Mouse (Mus musculus) kidney, embryonic 14.5 days (tissue): ENCODE results near the gene Fam102b. TPM values are rescaled to one million over a fixed set of nuclear protein-coding genes. Genes with fewer than 3 reads are reported as not detected.
A peak's percentile ranks its signal among the peaks of the same experiment; 100 is the strongest.

Source experiments
- ATAC-seq: fragments of 200-750 bp; cut with Nextera tagmentation; 2 replicates; pipeline ENCODE4 v1.8.0; 2017; ENCODE audit warnings: moderate number of reproducible peaks, mild to moderate bottlenecking, moderate TSS enrichment, moderate library complexity; ENCODE audit not compliant: low FRiP score, low TSS enrichment
- H3K27ac ChIP-seq: fragments of 300-500 bp; sonication (generic); 2 replicates; pipeline ENCODE4 v1.5.1; 2014; ENCODE audit warnings: low read depth, mild to moderate bottlenecking, low read length, moderate library complexity, mixed read lengths
- H3K27me3 ChIP-seq: fragments of 300-500 bp; sonication (generic); 2 replicates; pipeline ENCODE4 v1.6.1; 2014; ENCODE audit warnings: mild to moderate bottlenecking, low read length; ENCODE audit not compliant: control insufficient read depth, insufficient read depth
- H3K36me3 ChIP-seq: fragments of 300-500 bp; sonication (generic); 2 replicates; pipeline ENCODE4 v1.6.1; 2014; ENCODE audit warnings: low read length, mixed read lengths; ENCODE audit not compliant: control insufficient read depth, insufficient read depth
- H3K4me1 ChIP-seq: fragments of 300-500 bp; sonication (generic); 2 replicates; pipeline ENCODE4 v1.6.1; 2014; ENCODE audit warnings: low read length, mixed read lengths; ENCODE audit not compliant: control insufficient read depth, insufficient read depth
- H3K4me2 ChIP-seq: fragments of 300-500 bp; sonication (generic); replicated peaks from 2 replicates; pipeline ENCODE4 v1.6.1; 2014; ENCODE audit warnings: low read depth, mild to moderate bottlenecking, low read length
- H3K4me3 ChIP-seq: fragments of 300-500 bp; sonication (generic); 2 replicates; pipeline ENCODE4 v1.5.1; 2014; ENCODE audit warnings: mild to moderate bottlenecking, low read length
- H3K9ac ChIP-seq: fragments of 300-500 bp; sonication (generic); 2 replicates; pipeline ENCODE4 v1.6.1; 2014; ENCODE audit warnings: low read depth, mild to moderate bottlenecking, low read length, moderate library complexity
- H3K9me3 ChIP-seq: fragments of 300-500 bp; sonication (generic); 2 replicates; pipeline ENCODE4 v1.6.1; 2016; ENCODE audit warnings: low read length; ENCODE audit not compliant: control insufficient read depth
- WGBS: fragments of 180-500 bp; shearing (Covaris S2); extraction: QIAGEN DNeasy Blood & Tissue Kit; methylation state at CpG from one replicate; pipeline ENCODE4 v1.1.7; 2014; 5-methylcytosine and 5-hydroxymethylcytosine counted together
- polyA plus RNA-seq: library from polyadenylated mRNA; unstranded; fragments of >200 nt; fragmentation: Nextera tagmentation; extraction: Ambion mirVana; gene quantifications from 2 replicates; pipeline ENCODE4 v1.2.1, GENCODE M21; 2014

Gene Fam102b
- polyA plus RNA-seq, 1 experiment from 2014 or later = 6.3 TPM

DNA sequence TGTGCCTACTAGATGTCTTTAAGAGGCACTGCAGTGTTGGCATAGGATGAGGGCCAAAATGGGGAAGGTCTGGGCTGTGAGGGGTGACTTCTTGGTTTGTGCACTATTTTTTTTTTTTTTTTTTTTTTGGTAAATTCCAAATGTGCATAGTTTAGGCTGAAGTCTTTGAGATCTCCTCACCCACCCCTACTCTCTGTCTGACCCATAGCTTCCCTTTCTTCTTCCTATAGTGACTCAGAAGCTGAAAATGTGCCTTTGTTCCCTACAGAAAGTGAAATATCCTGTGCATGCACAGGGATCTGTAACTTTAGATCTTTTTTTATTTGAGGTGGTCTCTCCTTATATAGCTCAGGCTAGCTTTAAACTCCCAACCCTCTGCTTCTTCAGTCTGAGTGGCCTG is 69.4 kb downstream of the Fam102b start:
- Histone ChIP-seq H3K27me3 (no peaks in the 10 kb centered on the region), H3K9me3 (no peaks in the 10 kb centered on the region), H3K36me3 (no peaks in the 10 kb centered on the region), H3K27ac (no peak overlapping the region), H3K9ac (no peak overlapping the region), H3K4me2 (no peak overlapping the region), H3K4me1 (no peaks in the 10 kb centered on the region), H3K4me3 (no peak overlapping the region)
- no peak for ATAC-seq

GRCm38 (mm10) chr3:108940996-108941395 is 86.4 kb downstream of the Fam102b start:
- Histone ChIP-seq H3K4me3 (no peak overlapping the region), H3K4me2 (no peak overlapping the region), H3K36me3 (no peaks in the 10 kb centered on the region), H3K9me3 (peaks cover 7% of the 10 kb centered on the region), H3K9ac (no peak overlapping the region), H3K27ac (no peak overlapping the region), H3K27me3 (no peaks in the 10 kb centered on the region), H3K4me1 (no peaks in the 10 kb centered on the region)
- no peak for ATAC-seq
- WGBS = 83% methylated on average over 10 of the region's 10 CpGs

GRCm38 (mm10) chr3:108940001-108940633 is 87.3 kb downstream of the Fam102b start, which contains the start of gene Gm9857:
Gene Gm9857 (minus strand): TSS chr3:108940445.
- Histone ChIP-seq H3K4me2 (peak within 1 kb of the TSS; percentile 42), H3K9me3 (peaks cover 7% of the 10 kb centered on the region), H3K27ac (no peak within 1 kb of the TSS), H3K4me3 (peak within 1 kb of the TSS; percentile 25), H3K9ac (no peak within 1 kb of the TSS), H3K36me3 (no peaks in the 10 kb centered on the region), H3K27me3 (no peaks in the 10 kb centered on the region), H3K4me1 (no peaks in the 10 kb centered on the region)
- peak; percentile 76 for ATAC-seq
- WGBS = 63% methylated on average over 52 of the region's 59 CpGs

DNA sequence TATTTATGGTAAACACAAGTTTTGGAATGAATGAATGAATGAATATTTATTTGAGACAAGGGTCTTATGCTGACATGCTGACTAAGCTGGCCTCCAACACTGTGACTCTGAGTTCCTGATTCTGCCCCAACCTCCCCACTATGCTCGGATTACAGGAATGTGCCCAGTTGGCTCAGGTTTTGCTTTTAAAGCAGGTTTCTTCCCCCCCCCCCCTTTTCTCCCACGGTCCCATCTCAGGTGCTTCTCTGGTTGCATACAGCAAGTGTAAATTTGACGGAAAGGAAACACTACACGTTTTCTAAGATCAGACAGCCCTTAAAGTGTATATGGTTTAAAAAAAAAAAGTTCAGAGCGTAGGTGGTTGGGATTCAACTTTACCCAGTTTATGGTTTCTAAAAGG is 87.8 kb downstream of the Fam102b start, which contains the start of gene Henmt1:
Henmt1 (plus strand) TSS at position 301 of the 400 bp plus-strand sequence.
- Histone ChIP-seq H3K27ac (no peak within 1 kb of the TSS), H3K36me3 (no peaks in the 10 kb centered on the region), H3K9ac (no peak within 1 kb of the TSS), H3K4me1 (no peaks in the 10 kb centered on the region), H3K4me2 (peak within 1 kb of the TSS; percentile 42), H3K4me3 (peak within 1 kb of the TSS; percentile 25), H3K9me3 (peaks cover 7% of the 10 kb centered on the region), H3K27me3 (no peaks in the 10 kb centered on the region)
- 79% methylated on average over 5 of the region's 5 CpGs for WGBS
- ATAC-seq = no peak

GRCm38 (mm10) chr3:108938691-108939090 is 88.7 kb downstream of the Fam102b start:
- H3K4me1 ChIP-seq = no peaks in the 10 kb centered on the region
- H3K9ac ChIP-seq = no peak overlapping the region
- H3K27me3 ChIP-seq = no peaks in the 10 kb centered on the region
- H3K9me3 ChIP-seq = peaks cover 7% of the 10 kb centered on the region
- H3K4me2 ChIP-seq = no peak overlapping the region
- H3K4me3 ChIP-seq = no peak overlapping the region
- ATAC-seq = no peak
- H3K36me3 ChIP-seq = no peaks in the 10 kb centered on the region
- 87% methylated on average over 5 of the region's 5 CpGs for WGBS
- no peak overlapping the region for H3K27ac ChIP-seq

- H3K9ac ChIP-seq = no peak overlapping the region
- H3K27ac ChIP-seq = no peak overlapping the region
- WGBS = 88% methylated on average over 6 of the region's 6 CpGs
- no peak overlapping the region for H3K4me2 ChIP-seq
- ATAC-seq = no peak
- H3K27me3 ChIP-seq = no peaks in the 10 kb centered on the region
- no peaks in the 10 kb centered on the region for H3K36me3 ChIP-seq
- peaks cover 5% of the 10 kb centered on the region; the same call in 1 of the 2 replicates for H3K9me3 ChIP-seq
- no peaks in the 10 kb centered on the region for H3K4me1 ChIP-seq
- H3K4me3 ChIP-seq = no peak overlapping the region
Measured at GRCm38 (mm10) chr3:108933557-108933956, 93.8 kb downstream of the Fam102b start.

GRCm38 (mm10) chr3:108926308-108926707 is 101.1 kb downstream of the Fam102b start:
- no peak overlapping the region for H3K4me2 ChIP-seq
- H3K27me3 ChIP-seq = no peaks in the 10 kb centered on the region
- no peak overlapping the region for H3K4me3 ChIP-seq
- H3K36me3 ChIP-seq = no peaks in the 10 kb centered on the region
- ATAC-seq = no peak
- 75% methylated on average over 1 of the region's 1 CpGs for WGBS
- H3K4me1 ChIP-seq = no peaks in the 10 kb centered on the region
- peaks cover 5% of the 10 kb centered on the region; the same call in 1 of the 2 replicates for H3K9me3 ChIP-seq
- no peak overlapping the region for H3K27ac ChIP-seq
- no peak overlapping the region for H3K9ac ChIP-seq

- peaks cover 5% of the 10 kb centered on the region; the same call in 1 of the 2 replicates for H3K9me3 ChIP-seq
- 87% methylated on average over 4 of the region's 4 CpGs for WGBS
- no peaks in the 10 kb centered on the region for H3K4me1 ChIP-seq
- H3K27ac ChIP-seq = no peak overlapping the region
- no peaks in the 10 kb centered on the region for H3K27me3 ChIP-seq
- no peak overlapping the region for H3K9ac ChIP-seq
- no peak overlapping the region for H3K4me2 ChIP-seq
- no peak for ATAC-seq
- H3K4me3 ChIP-seq = no peak overlapping the region
- no peaks in the 10 kb centered on the region for H3K36me3 ChIP-seq
Measured at GRCm38 (mm10) chr3:108925677-108926076, 101.7 kb downstream of the Fam102b start.

DNA sequence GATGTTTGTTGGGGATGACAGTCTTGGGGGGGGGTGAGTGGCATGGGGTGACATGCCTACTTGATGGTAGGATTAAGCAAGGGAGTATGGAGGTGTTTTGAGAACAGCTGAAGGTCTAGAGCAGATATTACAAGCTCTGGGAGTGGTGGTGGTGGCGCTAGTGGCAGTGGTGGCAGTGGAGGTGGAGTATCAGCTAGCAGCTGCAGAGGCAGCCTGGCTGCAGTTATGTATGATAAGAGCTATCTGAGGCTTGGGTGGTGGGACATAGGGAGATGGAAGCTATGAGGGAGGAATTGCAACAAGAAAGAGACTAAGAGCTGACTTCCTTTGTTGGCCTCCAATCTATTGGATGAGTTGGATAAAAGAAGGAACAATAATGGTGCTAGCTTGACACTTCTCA is 105.6 kb downstream of the Fam102b start:
- Histone ChIP-seq H3K4me3 (no peak overlapping the region), H3K4me1 (no peaks in the 10 kb centered on the region), H3K9me3 (no peaks in the 10 kb centered on the region), H3K9ac (no peak overlapping the region), H3K27ac (no peak overlapping the region), H3K36me3 (no peaks in the 10 kb centered on the region), H3K4me2 (no peak overlapping the region), H3K27me3 (no peaks in the 10 kb centered on the region)
- 76% methylated on average over 1 of the region's 1 CpGs for WGBS
- ATAC-seq = no peak
